8 mouse cellular contexts compared by ENCODE assay signal in the genomic region with DNA sequence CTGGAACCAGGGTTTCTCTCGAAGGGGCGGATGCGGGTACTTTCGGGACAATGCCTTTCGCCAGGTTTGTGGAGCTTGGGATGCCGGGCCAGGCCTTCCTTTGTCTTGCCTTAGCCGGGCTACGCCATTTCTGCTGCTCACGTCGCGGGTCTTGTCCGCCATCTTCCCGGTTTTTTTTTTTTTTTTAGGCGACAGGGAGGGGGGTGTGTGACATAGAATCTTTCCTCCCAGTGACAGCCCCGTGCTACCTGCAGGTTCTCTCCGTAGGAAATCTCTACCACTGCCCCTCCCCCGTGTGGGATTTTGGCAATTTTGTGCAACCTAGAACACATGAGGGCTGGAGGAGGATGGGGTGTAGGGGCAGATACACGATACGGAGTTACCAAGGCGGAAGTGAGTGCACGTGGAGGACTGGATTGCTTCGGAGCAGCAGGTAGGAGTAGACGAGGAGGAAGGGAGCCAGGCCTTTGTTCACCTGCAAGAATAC. TPM values are rescaled to one million over a fixed set of nuclear protein-coding genes. Genes with fewer than 3 reads are reported as not detected.
DNase-seq lines count a peak whose midpoint lies in the region; ATAC-seq and TF ChIP-seq lines count a peak whose summit lies in the region.

No protein-coding gene starts in this region.

- peaks cover 12% of the 10 kb centered on the region; the same call in 1 of the 2 replicates for H3K36me3 ChIP-seq in midbrain, embryonic 11.5 days (ENCODE audit: control insufficient read depth, insufficient read depth, low read length)

- H3K27me3 ChIP-seq in midbrain, embryonic 11.5 days (ENCODE audit: control insufficient read depth, insufficient read depth, low read length) = no peaks in the 10 kb centered on the region

- TF ChIP-seq CTCF in left cerebral cortex, adult 2 months (IDR thresholded peaks at IDR 0.05) = no peak

- peak; percentile 27 for ATAC-seq in midbrain, embryonic 11.5 days (ENCODE audit: low FRiP score)

- under 1% methylated on average over 23 of the region's 23 CpGs for WGBS in midbrain, embryonic 11.5 days

- H3K4me3 ChIP-seq in left cerebral cortex, adult 2 months = peak overlapping the region; percentile 71
- peak overlapping the region; percentile 91 for H3K4me3 ChIP-seq in midbrain, embryonic 11.5 days (ENCODE audit: low read depth, low read length)

- intact Hi-C loops in heart, postnatal 10 days (cut with DNase I) = loop anchor here (5.0 to 10.0 kb wide), 3 partner anchors 300 to 802 kb away; partner anchors contain the start of genes Cldnd2, Ctu1, Etfb and Gm45233
- intact Hi-C loops in left cerebral cortex, adult 2 months (cut with DNase I) = no loop called here

- peak overlapping the region; percentile 95 for H3K9ac ChIP-seq in midbrain, embryonic 11.5 days (ENCODE audit: low read length)

- no peaks in the 10 kb centered on the region for H3K9me3 ChIP-seq in midbrain, embryonic 11.5 days (ENCODE audit: control insufficient read depth, low read length)

- peaks cover 11% of the 10 kb centered on the region; the same call in 1 of the 2 replicates for H3K4me1 ChIP-seq in midbrain, embryonic 11.5 days (ENCODE audit: control insufficient read depth, insufficient read depth, low read length)

- H3K27ac ChIP-seq in left cerebral cortex, adult 2 months = peak overlapping the region; percentile 96
- H3K27ac ChIP-seq in midbrain, embryonic 11.5 days (ENCODE audit: low read depth, low read length) = peak overlapping the region; percentile 77

- H3K4me2 ChIP-seq in midbrain, embryonic 11.5 days = peak overlapping the region; percentile 57

- DNase-seq in heart, adult 11 months = peak; percentile 97
- no peak for DNase-seq in heart, postnatal 10 days
- DNase-seq in CD4-positive, CD25-positive, alpha-beta regulatory T cell, adult 2 months (ENCODE audit: low read depth, low spot score) = peak; percentile 75
- peak; percentile 39 for DNase-seq in c-Kit-positive CD71-negative TER-119-negative erythroid progenitor cells, embryonic 14.5 days (ENCODE audit: low read depth)
- DNase-seq in frontal cortex, postnatal 25 days (ENCODE audit: low spot score in 2 of 2) = peak; percentile 28 to 41
- DNase-seq in left cerebral cortex, adult 2 months (ENCODE audit: extremely low spot score in 1 of 2, low spot score in 2 of 2) = peak in 1 of 2 experiments; percentile 52
- DNase-seq in midbrain, embryonic 11.5 days (ENCODE audit: low spot score, missing footprints) = peak; percentile 96
- DNase-seq in testis, postnatal 10 days (ENCODE audit: low spot score) = peak; percentile 77

RNA-seq across cellular contexts. Expression of gene 2410002F23Rik, which starts 0.5 kb away (rescaled TPM):
- 10 to 100 TPM; 34.9 to 42.1 TPM for total RNA-seq in heart, postnatal 10 days (2021)
- total RNA-seq in left cerebral cortex, adult 2 months (2021) = 10 to 100 TPM; 70.1 to 80.9 TPM
- 104 and 117 TPM in 2 replicates for polyA plus RNA-seq in midbrain, embryonic 11.5 days (2014; fragmentation: Nextera tagmentation; extraction: Ambion mirVana)

RNA-seq across cellular contexts. Expression of gene 1700028J19Rik, which starts 0.5 kb away (rescaled TPM):
- total RNA-seq in heart, postnatal 10 days (2021) = under 1 TPM; 0.47 to 0.53 TPM
- total RNA-seq in left cerebral cortex, adult 2 months (2021) = 1 to 10 TPM; 1.2 to 1.3 TPM
- 1.1 and 1.4 TPM in 2 replicates for polyA plus RNA-seq in midbrain, embryonic 11.5 days (2014; fragmentation: Nextera tagmentation; extraction: Ambion mirVana)

RNA-seq across cellular contexts. Expression of gene Acp4, which starts 10.2 kb away (rescaled TPM):
- total RNA-seq in heart, postnatal 10 days (2021) = not detected
- total RNA-seq in left cerebral cortex, adult 2 months (2021) = not detected
- not detected in 2 replicates for polyA plus RNA-seq in midbrain, embryonic 11.5 days (2014; fragmentation: Nextera tagmentation; extraction: Ambion mirVana)

RNA-seq across cellular contexts. Expression of gene Gm36864, which starts 11.1 kb away (rescaled TPM):
- total RNA-seq in heart, postnatal 10 days (2021) = not detected
- not detected for total RNA-seq in left cerebral cortex, adult 2 months (2021)
- not detected in 2 replicates for polyA plus RNA-seq in midbrain, embryonic 11.5 days (2014; fragmentation: Nextera tagmentation; extraction: Ambion mirVana)

RNA-seq across cellular contexts. Expression of gene Gm15517, which starts 14.2 kb away (rescaled TPM):
- total RNA-seq in heart, postnatal 10 days (2021) = not detected
- not detected for total RNA-seq in left cerebral cortex, adult 2 months (2021)
- not detected in 2 replicates for polyA plus RNA-seq in midbrain, embryonic 11.5 days (2014; fragmentation: Nextera tagmentation; extraction: Ambion mirVana)

Comparison
In these comparisons a context has a peak if more than half of its experiments do, and no peak if none do; other contexts are left out.
1. DNase-seq: peak in heart, adult 11 months (single experiment), CD4-positive, CD25-positive, alpha-beta regulatory T cell, adult 2 months (single experiment), c-Kit-positive CD71-negative TER-119-negative erythroid progenitor cells, embryonic 14.5 days (single experiment), frontal cortex, postnatal 25 days (2 of 2), midbrain, embryonic 11.5 days (single experiment) and testis, postnatal 10 days (single experiment); none in heart, postnatal 10 days (0 of 2).